Mouse (Mus musculus) urinary bladder, postnatal 14 days (tissue): ENCODE results near the gene Pafah1b2.

Source experiments
- DNase-seq: peaks from one replicate; pipeline ENCODE4 v3.0.0; 2021; ENCODE audit warnings: low spot score

Gene Pafah1b2

GRCm38 (mm10) chr9:46012091-46013008 lies at the start of gene Pafah1b2, which contains the start of gene Sik3:
Gene Pafah1b2, minus strand, starts transcription at chr9:46012690.
Gene Sik3, plus strand, starts transcription at chr9:46012820.
- DNase-seq = peak; percentile 94

DNA sequence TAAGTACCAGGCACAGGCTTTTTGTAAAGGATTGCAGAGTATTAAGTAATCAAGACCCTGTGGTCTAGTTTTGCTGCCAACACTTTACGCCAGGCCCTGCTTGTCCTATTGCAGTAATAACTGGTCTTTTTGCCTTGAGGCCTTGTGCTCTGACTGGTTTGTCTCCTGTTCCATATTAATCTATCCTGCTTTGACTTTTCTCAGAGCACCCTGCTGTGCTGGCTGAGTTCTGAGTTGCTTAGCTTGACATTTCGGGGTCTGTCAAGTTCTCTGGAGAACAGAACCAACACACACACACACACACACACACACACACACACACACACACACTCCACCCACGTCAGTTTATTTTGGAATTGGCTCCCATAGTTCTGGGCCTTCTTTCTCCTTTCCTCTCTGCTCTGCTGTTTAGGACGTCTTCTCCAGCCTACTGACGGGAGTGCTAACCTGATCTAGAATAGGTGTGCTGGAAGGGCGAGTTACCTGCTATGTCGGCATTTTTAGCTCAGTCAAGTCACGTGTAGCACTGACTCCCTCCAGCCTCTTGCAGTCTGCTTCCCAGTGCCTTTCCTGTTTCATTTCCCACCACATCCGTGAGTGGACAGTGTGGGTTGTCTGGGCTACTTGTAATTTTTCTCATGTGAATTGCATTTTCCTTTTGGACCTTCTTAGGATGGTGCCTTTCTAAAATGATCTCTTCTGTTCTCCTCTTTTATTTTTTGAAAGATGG lies 49.4 kb upstream of the Pafah1b2 start:
- DNase-seq = peak; percentile 25

DNA sequence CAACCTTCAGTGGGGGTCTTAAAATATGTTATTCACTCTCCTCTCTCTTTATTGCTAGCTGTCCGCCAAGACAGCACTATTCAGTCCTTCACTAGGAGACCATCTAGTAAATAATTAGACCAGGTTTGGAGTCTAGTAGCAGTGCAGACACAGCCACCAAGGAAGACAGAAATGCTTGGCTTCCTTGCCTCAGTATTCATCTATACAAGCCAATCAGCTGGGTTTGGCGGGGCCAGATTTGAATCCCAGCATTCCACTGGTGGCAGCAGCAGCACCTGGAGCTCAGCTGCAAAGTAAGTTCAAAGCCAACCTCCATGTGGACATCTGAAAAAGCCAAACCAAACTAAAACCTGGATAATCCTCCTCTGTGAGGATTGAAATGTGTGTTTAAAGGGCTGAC lies 47.8 kb upstream of the Pafah1b2 start:
- DNase-seq = no peak

DNA sequence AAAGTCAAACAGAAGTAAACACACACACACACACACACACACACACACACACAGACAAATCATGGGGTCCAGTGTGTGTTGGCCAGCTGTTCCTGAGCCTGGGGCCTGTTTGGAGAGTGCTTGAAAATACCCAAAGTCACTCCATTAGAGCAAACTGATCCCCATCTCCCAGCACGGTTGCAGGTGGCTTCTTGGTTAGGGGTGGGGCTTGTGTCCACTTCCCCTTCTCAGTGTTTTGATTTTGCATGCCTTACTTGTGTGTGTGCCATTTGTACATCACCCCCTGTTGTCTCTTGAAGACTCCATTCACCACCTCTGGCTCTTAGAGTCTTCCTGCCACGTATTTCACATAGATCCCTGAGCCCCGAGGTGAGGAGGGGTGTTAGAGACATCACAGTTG lies 45.6 kb upstream of the Pafah1b2 start:
- DNase-seq = no peak

- no peak for DNase-seq
These were observed 40.6 kb upstream of the Pafah1b2 start for GRCm38 (mm10) chr9:46053014-46053666.

DNA sequence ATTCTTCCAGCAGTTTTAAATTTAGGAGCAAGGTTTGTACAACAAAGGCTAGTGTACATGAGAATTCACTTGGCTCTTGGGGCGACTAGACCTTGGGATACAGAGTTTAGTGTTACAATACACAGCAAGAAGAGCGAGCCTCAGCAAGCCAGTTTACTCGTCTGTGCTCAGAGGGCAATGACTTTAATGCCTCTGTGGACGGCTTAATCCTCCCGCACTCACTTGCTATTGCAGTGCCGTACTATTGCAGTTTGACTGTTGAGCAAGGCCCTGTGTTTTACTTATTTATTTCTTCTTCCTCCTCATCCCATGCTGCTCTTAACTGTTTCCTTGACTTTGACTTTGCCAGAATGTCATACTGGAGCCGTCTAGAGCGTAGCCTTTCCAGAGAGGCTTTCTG lies 37.7 kb upstream of the Pafah1b2 start:
- no peak for DNase-seq

GRCm38 (mm10) chr9:46049525-46049924 lies 37.0 kb upstream of the Pafah1b2 start:
- DNase-seq = no peak

- no peak for DNase-seq
These were observed 34.4 kb upstream of the Pafah1b2 start for GRCm38 (mm10) chr9:46046724-46047517.

- no peak for DNase-seq
These were observed 31.1 kb upstream of the Pafah1b2 start for GRCm38 (mm10) chr9:46043626-46044025.

DNA sequence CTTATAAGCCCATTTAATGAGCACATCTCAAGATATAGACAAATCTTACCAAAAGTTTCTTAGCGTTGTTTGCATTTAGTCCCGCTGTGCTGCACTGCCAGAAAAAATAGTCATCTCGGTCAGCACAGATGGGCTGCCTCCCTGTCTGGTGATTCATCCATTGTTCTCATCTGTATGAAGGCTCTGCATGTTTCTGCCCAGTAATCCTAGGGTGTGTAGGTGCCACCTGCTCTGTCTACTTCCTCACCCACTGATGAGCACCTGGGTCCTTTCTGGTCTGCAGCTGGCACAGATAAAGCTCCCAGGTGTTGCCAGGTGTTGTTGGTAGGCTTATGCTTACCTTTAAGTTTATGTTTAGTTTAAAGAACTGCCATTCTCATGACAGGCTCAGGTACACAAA lies 29.9 kb upstream of the Pafah1b2 start:
- no peak for DNase-seq

DNA sequence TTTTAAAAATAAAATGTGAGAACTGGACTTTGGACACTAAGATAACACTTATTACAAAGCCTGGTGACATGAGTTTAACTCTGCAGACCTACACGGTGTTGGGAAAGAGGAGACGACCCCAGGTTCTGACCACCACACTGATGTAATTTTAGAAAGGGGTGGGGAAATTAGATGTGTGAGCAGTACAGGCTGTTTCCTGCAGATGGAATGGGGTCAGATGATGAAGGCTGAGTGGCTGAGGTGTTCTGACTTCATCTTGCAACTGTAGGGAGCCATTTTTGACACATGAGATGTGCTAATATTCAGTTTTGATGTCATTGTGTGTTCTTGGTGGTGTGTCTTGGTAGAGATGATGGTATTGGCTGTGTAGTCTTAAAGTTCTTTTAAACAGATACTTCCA lies 28.7 kb upstream of the Pafah1b2 start:
- DNase-seq = no peak

DNA sequence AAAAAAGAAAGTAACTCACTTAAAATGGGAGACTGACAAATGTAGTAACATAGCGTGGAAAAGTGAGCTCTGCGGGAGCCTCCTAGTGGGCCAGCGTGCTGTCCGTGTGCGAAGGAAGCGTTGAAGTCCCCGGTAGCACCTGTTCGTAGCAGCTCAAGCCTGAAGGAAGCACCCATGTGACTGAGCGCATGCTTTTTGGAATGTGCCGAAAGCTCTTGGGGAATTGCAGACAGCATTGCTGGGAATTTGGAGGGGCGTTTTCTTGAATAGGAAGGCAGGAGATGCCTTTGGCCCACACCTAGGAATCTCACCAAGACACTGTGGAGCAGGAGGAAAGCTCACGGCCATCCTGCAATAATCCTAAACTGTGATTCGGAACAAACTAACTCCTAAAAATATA lies 26.3 kb upstream of the Pafah1b2 start:
- DNase-seq = no peak

DNA sequence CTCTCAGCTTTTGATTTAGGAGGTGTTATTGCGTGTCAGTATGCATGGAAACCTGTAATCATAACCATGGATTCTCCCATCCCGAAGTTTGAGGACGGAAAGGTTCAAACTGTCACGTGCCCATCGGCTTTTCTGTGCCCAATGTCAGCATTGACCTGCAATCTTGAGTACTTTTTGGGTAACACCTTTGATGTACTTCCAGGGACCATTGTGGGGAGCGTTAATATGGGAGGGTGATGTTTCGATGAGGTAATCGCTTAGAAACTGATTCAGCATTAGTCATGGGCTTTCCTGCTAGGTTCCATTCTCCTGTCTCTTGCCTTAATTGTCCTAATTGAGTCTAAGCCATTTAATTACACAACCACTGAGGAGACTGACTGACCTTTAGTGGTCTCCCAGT lies 24.4 kb upstream of the Pafah1b2 start:
- DNase-seq = no peak

GRCm38 (mm10) chr9:46035290-46035871 lies 22.9 kb upstream of the Pafah1b2 start:
- no peak for DNase-seq

GRCm38 (mm10) chr9:46033862-46034261 lies 21.4 kb upstream of the Pafah1b2 start:
- DNase-seq = no peak

GRCm38 (mm10) chr9:46033058-46033457 lies 20.6 kb upstream of the Pafah1b2 start:
- DNase-seq = no peak

- peak; percentile 62 for DNase-seq
These were observed 19.7 kb upstream of the Pafah1b2 start for GRCm38 (mm10) chr9:46032190-46032589.

- no peak for DNase-seq
These were observed 18.5 kb upstream of the Pafah1b2 start for GRCm38 (mm10) chr9:46030968-46031367.

GRCm38 (mm10) chr9:46030184-46030583 lies 17.7 kb upstream of the Pafah1b2 start:
- no peak for DNase-seq

DNA sequence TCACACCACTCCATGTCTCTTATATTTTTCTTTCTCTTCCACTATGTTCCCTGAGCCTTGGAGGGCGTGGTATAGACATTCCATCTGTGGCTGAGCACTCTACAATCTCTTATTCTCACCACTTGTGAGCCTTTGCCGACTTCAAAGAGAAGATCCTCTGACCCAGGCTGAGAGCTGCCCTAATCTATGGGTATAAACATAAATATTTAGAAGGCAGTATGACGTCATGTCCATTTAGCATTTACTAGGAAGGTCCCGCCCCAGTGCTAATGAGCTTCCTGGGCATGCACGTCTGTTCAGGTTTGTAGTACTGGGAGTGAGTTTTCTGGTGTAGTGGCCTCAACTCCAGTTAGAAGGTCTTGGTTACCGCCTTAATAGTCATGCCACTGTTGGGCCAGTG lies 17.0 kb upstream of the Pafah1b2 start:
- DNase-seq = no peak

- no peak for DNase-seq
These were observed 15.5 kb upstream of the Pafah1b2 start for GRCm38 (mm10) chr9:46027994-46028393.
